Mouse (Mus musculus) A20 (cell line): ENCODE results near the gene Dnmt3l.

ENCODE experiments used
- DNase-seq: peaks from one replicate; pipeline ENCODE4 v3.0.0-alpha.2; 2011; ENCODE audit warnings: low read depth, low spot score

The Dnmt3l gene

GRCm38 (mm10) chr10:78031987-78032386 is 9.8 kb upstream of the Dnmt3l start:
- DNase-seq = no peak

DNA sequence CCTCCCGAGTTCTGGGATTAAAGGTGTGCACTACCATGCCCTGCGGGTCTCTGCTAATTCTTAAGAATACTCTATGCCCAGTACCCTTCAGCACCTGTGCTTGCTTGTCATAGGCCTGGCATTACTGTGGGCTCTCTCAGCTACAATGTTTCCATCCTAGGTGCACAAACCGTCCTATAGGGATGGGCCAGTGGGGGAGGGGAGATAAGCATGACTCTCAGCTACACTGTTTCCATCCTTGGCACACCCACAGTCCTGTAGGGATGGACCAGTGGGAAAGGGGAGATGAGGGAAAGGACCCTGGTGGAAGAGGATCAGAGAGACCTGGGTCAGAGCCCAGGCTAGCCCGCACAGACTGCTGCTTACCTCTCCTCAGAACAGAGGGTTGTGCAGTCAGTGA is 4.6 kb upstream of the Dnmt3l start:
- DNase-seq = no peak

DNA sequence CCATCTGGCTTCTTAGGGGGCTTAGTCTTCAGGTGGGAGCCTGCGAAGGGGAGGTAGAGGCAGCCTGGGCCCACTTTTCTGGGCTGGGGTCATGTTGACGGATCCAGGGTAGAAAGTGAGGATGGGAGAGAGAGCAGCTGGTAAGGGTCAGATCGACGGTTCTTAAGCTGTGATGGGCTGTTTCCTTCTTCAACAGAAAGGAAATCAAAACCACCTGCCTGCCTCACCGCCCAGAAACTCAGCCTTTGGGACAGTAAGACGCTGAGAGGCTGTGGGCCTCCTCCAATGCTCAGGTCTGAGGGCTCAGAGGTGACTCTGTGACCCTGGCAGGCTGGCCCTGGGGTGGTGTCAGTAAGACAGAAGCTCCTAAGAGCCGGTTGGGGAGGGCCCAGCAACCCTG is 349 bp downstream of the Dnmt3l start:
- no peak for DNase-seq

GRCm38 (mm10) chr10:78042697-78043405 is 1.1 kb downstream of the Dnmt3l start:
- DNase-seq = no peak

- DNase-seq = peak; percentile 59
These were observed 1.7 kb downstream of the Dnmt3l start, which contains the start of gene Aire for GRCm38 (mm10) chr10:78043406-78043836. Gene Aire, minus strand, starts transcription at chr10:78043610.

- no peak for DNase-seq
These were observed 2.8 kb downstream of the Dnmt3l start for GRCm38 (mm10) chr10:78044531-78044930.

GRCm38 (mm10) chr10:78046388-78046787 is 4.6 kb downstream of the Dnmt3l start:
- DNase-seq = peak; percentile 34

DNA sequence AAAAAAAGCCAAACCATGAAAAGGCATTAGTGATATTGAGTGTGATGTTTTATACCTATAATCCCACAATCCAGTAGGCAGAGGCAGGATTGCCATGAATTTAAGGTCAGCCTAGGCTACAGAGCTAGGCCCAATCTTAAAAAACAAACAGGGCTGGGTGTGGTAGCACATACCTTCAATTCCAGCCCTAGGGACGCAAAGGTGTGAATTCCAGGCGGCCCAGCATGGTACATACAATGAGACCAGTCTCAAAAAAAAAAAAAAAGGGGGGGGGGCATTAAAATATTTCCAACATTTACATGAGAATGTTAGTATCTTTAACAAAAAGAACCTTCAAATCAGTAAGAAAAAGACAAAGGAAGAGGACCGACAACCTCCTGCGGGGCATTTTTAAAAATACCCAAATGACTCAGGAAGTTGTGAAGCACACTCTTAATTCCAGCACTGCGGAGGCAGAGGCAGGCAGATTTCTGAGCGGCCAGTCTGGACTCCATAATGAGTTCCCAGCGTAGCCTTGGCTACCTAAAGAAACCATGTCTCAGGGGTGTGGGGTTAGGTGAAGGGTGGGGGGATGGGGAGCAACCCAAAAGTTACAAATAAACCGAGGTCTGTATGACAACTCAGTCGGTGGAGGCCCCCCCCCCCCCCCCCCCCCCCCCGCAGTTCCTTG is 6.4 kb downstream of the Dnmt3l start:
- DNase-seq = no peak

DNA sequence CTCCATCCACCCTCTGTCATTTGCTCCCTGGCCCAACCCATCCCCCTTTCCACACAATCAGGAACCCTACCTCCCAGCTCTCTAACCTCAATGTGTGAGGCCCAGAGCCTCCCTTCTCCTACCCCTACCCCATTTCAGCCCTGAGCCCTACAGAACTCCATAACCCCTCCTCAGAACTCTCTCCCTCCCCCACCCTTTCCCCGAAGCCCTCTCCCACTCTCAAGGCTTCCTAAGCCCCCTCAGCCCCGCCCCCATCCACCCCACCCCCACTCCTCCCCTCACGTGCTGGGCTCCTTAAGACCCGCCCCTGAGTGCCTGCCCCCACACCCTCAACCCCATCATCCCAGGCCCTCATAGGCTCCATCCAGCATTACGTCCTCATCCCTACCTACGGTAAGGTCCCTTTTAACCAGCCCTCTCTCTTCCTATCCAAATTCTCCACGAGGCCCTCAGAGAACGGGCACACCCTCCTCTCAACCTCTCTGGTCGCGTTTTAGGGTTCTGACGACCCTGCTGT is 7.8 kb downstream of the Dnmt3l start:
- DNase-seq = no peak

DNA sequence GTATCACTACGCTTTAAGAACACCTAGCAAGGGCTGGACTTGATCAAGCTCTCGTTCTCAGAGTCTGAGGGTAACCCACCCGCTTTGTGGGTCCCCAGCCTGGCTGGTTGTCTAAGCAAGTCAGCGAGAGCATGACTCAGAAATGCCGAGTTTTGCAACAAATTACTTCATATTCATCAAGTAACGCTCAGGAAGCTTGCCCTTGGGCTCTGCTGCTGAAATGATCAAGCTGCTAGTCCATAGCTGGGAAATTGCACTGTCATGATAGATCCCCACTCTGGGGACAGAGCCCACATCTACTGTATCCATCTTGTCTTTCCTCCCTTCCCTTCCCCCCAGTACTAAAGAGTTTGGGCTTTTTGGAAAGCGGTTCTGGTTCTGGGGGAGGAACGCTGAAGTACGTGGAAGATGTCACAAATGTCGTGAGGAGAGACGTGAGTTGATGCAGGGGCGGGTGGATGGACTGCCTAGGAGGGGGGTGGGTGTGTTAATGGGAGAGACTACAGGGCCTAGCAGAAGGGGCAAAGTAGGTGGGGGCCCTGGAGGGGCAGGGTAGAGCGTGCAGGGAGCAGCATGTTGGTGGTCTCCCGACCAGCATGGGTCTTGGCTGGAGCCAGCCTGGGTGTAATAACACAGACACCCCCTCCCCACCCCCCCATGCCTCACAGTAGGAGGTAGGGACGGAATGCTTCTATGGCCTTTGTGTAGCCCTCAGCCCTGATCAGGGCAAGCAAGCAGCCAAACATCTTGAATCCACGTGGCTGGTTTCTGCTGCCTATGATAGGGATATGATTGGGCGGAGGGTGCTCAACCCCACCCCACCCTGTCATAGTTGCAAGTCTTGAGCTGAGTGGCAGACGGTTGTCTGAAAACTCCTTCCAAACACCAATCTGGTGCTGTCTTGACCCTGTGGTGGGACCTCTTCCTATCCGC is 13.2 kb downstream of the Dnmt3l start:
- no peak for DNase-seq

DNA sequence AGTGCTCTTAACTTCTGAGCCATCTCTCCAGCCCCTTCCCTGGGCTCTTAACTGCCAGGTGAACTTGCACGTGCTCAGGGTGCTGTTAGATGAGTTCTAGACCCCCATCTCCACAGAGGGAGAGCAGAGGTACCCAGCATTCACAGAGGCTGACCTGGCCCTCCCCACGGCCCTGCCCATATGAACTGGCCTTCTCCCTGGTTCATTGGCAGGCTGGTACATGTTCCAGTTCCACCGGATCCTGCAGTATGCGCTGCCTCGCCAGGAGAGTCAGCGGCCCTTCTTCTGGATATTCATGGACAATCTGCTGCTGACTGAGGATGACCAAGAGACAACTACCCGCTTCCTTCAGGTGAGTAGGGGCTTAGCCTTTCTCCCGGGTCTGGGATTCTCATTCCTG is 15.3 kb downstream of the Dnmt3l start:
- DNase-seq = no peak

- peak; percentile 65 for DNase-seq
These were observed 21.4 kb downstream of the Dnmt3l start for GRCm38 (mm10) chr10:78063122-78063521.

GRCm38 (mm10) chr10:78067226-78067625 is 25.5 kb downstream of the Dnmt3l start:
- DNase-seq = peak; percentile 75

- no peak for DNase-seq
These were observed 26.8 kb downstream of the Dnmt3l start for GRCm38 (mm10) chr10:78068541-78068940.

DNA sequence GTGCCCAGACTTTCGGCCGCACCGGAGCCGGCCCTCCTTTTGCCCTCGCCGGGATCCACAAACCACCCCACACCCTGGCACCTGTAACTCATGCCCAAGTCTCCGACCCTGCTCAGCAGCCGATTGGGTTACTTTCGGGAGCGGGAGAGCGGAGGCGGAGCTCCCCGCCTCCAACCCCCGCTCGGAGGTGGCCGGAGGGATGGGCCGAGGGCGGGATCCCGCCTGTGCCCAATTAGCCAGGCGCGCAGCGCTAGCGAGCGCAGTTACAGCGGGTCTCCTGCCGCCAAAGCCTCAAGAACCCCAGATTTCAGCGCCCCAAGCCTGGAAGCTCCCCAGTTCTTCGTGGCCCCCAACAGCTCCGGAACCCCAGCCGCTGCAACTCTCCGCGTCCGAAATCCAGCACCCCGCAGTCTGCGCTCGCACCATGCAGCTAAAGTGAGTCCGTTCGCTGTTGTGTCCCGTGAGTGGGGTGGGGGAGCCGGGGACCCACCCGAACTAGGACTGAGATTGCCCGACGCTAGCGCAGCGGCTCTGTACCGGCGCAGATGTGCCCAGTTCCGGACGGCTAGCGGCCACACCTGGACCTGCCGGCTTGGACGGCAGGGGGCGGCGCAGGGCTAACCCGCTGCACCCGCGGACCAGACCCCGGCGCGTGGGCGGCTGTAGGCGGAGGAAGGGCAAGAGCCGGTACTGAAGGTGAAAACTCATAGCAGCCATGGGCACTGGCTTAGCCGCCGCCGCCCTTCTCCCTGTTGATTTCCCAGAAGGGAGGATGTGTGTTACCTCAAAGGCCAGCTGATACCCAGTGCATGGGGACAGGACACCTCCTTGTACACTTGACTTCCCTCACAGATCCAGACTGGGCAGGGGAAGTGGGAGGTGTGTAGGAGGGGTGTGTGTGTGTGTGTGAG is 27.6 kb downstream of the Dnmt3l start, which contains the start of gene Icosl:
Icosl (plus strand) TSS at position 202 of the 911 bp plus-strand sequence.
- DNase-seq = peak; percentile 87

- no peak for DNase-seq
These were observed 32.4 kb downstream of the Dnmt3l start for GRCm38 (mm10) chr10:78074151-78074550.

GRCm38 (mm10) chr10:78074977-78075376 is 33.2 kb downstream of the Dnmt3l start:
- no peak for DNase-seq

GRCm38 (mm10) chr10:78077862-78078261 is 36.1 kb downstream of the Dnmt3l start:
- no peak for DNase-seq

DNA sequence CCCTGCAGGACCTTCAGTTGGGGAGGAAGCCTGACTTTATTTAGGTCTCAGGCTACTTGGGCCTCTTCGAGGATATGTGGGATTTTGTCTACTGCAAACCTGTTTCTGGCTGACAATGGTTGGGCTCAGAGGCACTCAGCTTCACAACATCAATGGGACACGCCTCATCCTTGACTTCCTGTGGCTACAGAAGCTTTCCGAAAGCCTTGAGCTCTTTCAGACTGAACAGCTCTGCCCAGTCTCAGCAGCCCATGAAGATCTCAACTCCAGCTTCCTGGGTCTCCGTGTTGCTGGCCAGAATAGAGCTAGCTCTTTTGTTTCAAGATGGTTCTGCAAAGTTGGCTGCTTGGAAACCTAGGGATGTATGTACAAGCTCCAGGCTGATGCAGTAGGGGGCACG is 36.5 kb downstream of the Dnmt3l start:
- DNase-seq = no peak

GRCm38 (mm10) chr10:78079955-78080591 is 38.3 kb downstream of the Dnmt3l start:
- no peak for DNase-seq
